In genomic region chr9:97995723-97996122, GRCm38 (mm10) we compare ENCODE assay signal across 15 mouse cellular contexts. TPM values are rescaled to one million over a fixed set of nuclear protein-coding genes. Genes with fewer than 3 reads are reported as not detected.
A peak's percentile ranks its signal among the peaks of the same experiment; 100 is the strongest.
DNase-seq lines count a peak whose midpoint lies in the region; ATAC-seq and TF ChIP-seq lines count a peak whose summit lies in the region.
"Had no signal": no experiment of that assay in that cellular context is flagged by ENCODE, and none has a peak within 500 bp of the region (broad histone marks: within the 10 kb centered on the region; RNA-seq: fewer than 3 reads in every experiment).

No protein-coding gene starts in this region.

- intact Hi-C loops in left cerebral cortex, postnatal 4 days (cut with DNase I) = no loop called here
- intact Hi-C loops in left cerebral cortex, adult 2 months (cut with DNase I) = no loop called here

- TF ChIP-seq CTCF in left cerebral cortex, adult 2 months (IDR thresholded peaks at IDR 0.05) = no peak

- no peak overlapping the region for H3K27ac ChIP-seq in embryonic facial prominence, embryonic 14.5 days (replicated peaks; ENCODE audit: low read depth, low read length)
- no peak overlapping the region for H3K27ac ChIP-seq in embryonic facial prominence, embryonic 10.5 days (replicated peaks)
- no peak overlapping the region for H3K27ac ChIP-seq in left cerebral cortex, adult 2 months
- H3K27ac ChIP-seq: embryonic facial prominence, embryonic 13.5 days; heart, embryonic 15.5 days; hindbrain, embryonic 12.5 days; neural tube, embryonic 13.5 days had no signal

- H3K36me3 ChIP-seq in embryonic facial prominence, embryonic 14.5 days (ENCODE audit: control insufficient read depth, insufficient read depth, low read length) = no peaks in the 10 kb centered on the region
- H3K36me3 ChIP-seq in embryonic facial prominence, embryonic 10.5 days (replicated peaks) = no peaks in the 10 kb centered on the region
- H3K36me3 ChIP-seq: embryonic facial prominence, embryonic 13.5 days; heart, embryonic 15.5 days; hindbrain, embryonic 12.5 days; neural tube, embryonic 13.5 days had no signal

- H3K9ac ChIP-seq in embryonic facial prominence, embryonic 14.5 days (ENCODE audit: low read depth, low read length) = no peak overlapping the region
- H3K9ac ChIP-seq: embryonic facial prominence, embryonic 13.5 days; heart, embryonic 15.5 days; hindbrain, embryonic 12.5 days; neural tube, embryonic 13.5 days had no signal

- no peak overlapping the region for H3K4me3 ChIP-seq in embryonic facial prominence, embryonic 14.5 days (ENCODE audit: low read depth, low read length)
- H3K4me3 ChIP-seq in embryonic facial prominence, embryonic 10.5 days = no peak overlapping the region
- no peak overlapping the region for H3K4me3 ChIP-seq in left cerebral cortex, adult 2 months
- H3K4me3 ChIP-seq: embryonic facial prominence, embryonic 13.5 days; heart, embryonic 15.5 days; hindbrain, embryonic 12.5 days; neural tube, embryonic 13.5 days had no signal

- H3K9me3 ChIP-seq in embryonic facial prominence, embryonic 14.5 days (ENCODE audit: control insufficient read depth, low read length) = no peaks in the 10 kb centered on the region
- H3K9me3 ChIP-seq in embryonic facial prominence, embryonic 10.5 days = no peaks in the 10 kb centered on the region
- H3K9me3 ChIP-seq: embryonic facial prominence, embryonic 13.5 days; heart, embryonic 15.5 days; hindbrain, embryonic 12.5 days; neural tube, embryonic 13.5 days had no signal

- WGBS in embryonic facial prominence, embryonic 14.5 days = 64% methylated on average over 4 of the region's 4 CpGs
- 65% methylated on average over 4 of the region's 4 CpGs for WGBS in embryonic facial prominence, embryonic 10.5 days

- ATAC-seq in embryonic facial prominence, embryonic 14.5 days (ENCODE audit: low read depth) = peak; percentile 80
- ATAC-seq: intestine, postnatal 0 days had no signal

- peak; percentile 50 for DNase-seq in embryonic facial prominence, embryonic 14.5 days (ENCODE audit: low spot score)
- DNase-seq in embryonic facial prominence, embryonic 10.5 days (ENCODE audit: low spot score) = no peak
- peak; percentile 14 for DNase-seq in left cerebral cortex, postnatal 4 days
- no peak for DNase-seq in left cerebral cortex, adult 2 months (ENCODE audit: extremely low spot score in 1 of 2, low spot score in 2 of 2)
- peak; percentile 8 for DNase-seq in ovary, adult 18-20 months (ENCODE audit: low spot score)
- DNase-seq in ovary, postnatal 36 days (ENCODE audit: low spot score) = no peak
- DNase-seq in skeletal muscle tissue, adult 2 months (ENCODE audit: low read depth, low spot score) = peak; percentile 10
- DNase-seq: thymus, postnatal 4 days had no signal

- H3K27me3 ChIP-seq in embryonic facial prominence, embryonic 14.5 days (replicated peaks; ENCODE audit: control insufficient read depth, insufficient read depth, low read length) = no peaks in the 10 kb centered on the region
- no peaks in the 10 kb centered on the region for H3K27me3 ChIP-seq in embryonic facial prominence, embryonic 10.5 days (replicated peaks; ENCODE audit: low read depth, poor library complexity, severe bottlenecking)
- H3K27me3 ChIP-seq: embryonic facial prominence, embryonic 13.5 days; heart, embryonic 15.5 days; hindbrain, embryonic 12.5 days; neural tube, embryonic 13.5 days had no signal

- H3K4me2 ChIP-seq in embryonic facial prominence, embryonic 14.5 days (ENCODE audit: low read depth, low read length) = no peak overlapping the region
- H3K4me2 ChIP-seq: embryonic facial prominence, embryonic 13.5 days; heart, embryonic 15.5 days; hindbrain, embryonic 12.5 days; liver, embryonic 11.5 days; neural tube, embryonic 13.5 days had no signal

- H3K4me1 ChIP-seq in embryonic facial prominence, embryonic 14.5 days (ENCODE audit: control insufficient read depth, insufficient read depth, low read length) = no peaks in the 10 kb centered on the region
- no peaks in the 10 kb centered on the region for H3K4me1 ChIP-seq in embryonic facial prominence, embryonic 10.5 days
- H3K4me1 ChIP-seq: embryonic facial prominence, embryonic 13.5 days; heart, embryonic 15.5 days had no signal

RNA-seq across cellular contexts. Expression of gene Clstn2, which starts 37.3 kb away (rescaled TPM):
- polyA plus RNA-seq in embryonic facial prominence, embryonic 14.5 days (2014; fragmentation: Nextera tagmentation; extraction: Ambion mirVana) = 3.8 and 4.6 TPM in 2 replicates
- 0.63 and 0.76 TPM in 2 replicates for polyA plus RNA-seq in embryonic facial prominence, embryonic 10.5 days (2016; fragmentation: Nextera tagmentation; extraction: Ambion mirVana)
- total RNA-seq in left cerebral cortex, postnatal 4 days (2021) = 100 to 1,000 TPM in 1 of 2 experiments, 10 to 100 TPM in 1; 99.9 to 101 TPM
- total RNA-seq in left cerebral cortex, adult 2 months (2021) = 10 to 100 TPM; 75.6 to 83.7 TPM
- total RNA-seq: monocyte, adult 5-6 weeks had no signal

Comparison
In these comparisons a context has a peak if more than half of its experiments do, and no peak if none do; other contexts are left out.
1. DNase-seq: peak in embryonic facial prominence, embryonic 14.5 days (single experiment), left cerebral cortex, postnatal 4 days (single experiment), ovary, adult 18-20 months (single experiment) and skeletal muscle tissue, adult 2 months (single experiment); none in embryonic facial prominence, embryonic 10.5 days (single experiment), left cerebral cortex, adult 2 months (0 of 2) and ovary, postnatal 36 days (single experiment).